Mouse (Mus musculus): Measurements from ENCODE around the gene Stag3. TPM values are rescaled to one million over a fixed set of nuclear protein-coding genes. Genes with fewer than 3 reads are reported as not detected.

Stag3 gene
- total RNA-seq (2023), result 1 to 10 TPM in 1 of 2 experiments, under 1 TPM in 1; 0.67 to 1.6 TPM

DNA sequence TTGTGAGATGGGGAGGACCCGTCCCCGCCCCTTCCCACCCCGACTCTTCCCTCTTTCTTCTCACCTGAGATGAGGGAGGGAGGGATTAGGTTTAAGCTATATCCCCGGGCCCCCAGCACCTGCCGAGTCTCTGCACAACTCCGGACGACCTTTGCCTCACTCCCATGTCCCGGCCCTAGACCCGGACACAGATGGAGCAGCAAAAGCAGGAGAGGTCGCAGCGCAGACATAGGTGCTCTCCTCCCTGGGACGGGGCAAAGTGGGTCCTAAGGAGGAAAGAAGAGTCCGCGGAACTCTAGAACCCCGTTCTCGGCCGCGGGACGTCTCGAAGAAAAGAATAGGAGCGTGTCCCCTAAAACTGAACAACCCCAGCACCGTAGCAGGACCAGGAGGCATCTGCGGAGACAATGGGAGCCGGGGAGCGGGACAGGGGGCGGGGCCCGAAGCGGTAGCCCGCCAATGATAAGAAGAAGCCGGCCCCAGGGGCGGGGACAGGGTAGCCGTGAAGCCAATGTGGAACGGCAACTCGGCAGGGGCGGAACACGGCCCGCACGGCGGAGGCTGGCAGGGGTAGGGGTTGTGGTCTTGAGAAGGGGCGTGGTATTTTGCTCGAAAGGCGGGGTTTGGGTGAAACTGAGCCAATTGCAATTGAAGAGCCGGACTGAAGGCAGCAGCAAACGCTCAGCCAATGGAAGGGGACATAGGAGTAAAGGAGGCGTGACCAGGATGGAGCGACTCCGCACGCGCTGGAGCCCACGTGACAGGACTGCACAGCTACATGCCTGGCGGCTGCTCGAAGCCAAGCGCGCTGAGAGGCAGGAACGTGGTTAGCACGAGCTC, at the start of gene Stag3, which contains the start of the genes Gm43720 and Gpc2:
Gene Stag3 (plus strand): TSS at position 656 of the 840 bp plus-strand sequence.
Gene Gm43720 (minus strand): TSS at position 374 of the 840 bp plus-strand sequence.
Gene Gpc2 (minus strand): TSS at position 421 of the 840 bp plus-strand sequence.

DNA sequence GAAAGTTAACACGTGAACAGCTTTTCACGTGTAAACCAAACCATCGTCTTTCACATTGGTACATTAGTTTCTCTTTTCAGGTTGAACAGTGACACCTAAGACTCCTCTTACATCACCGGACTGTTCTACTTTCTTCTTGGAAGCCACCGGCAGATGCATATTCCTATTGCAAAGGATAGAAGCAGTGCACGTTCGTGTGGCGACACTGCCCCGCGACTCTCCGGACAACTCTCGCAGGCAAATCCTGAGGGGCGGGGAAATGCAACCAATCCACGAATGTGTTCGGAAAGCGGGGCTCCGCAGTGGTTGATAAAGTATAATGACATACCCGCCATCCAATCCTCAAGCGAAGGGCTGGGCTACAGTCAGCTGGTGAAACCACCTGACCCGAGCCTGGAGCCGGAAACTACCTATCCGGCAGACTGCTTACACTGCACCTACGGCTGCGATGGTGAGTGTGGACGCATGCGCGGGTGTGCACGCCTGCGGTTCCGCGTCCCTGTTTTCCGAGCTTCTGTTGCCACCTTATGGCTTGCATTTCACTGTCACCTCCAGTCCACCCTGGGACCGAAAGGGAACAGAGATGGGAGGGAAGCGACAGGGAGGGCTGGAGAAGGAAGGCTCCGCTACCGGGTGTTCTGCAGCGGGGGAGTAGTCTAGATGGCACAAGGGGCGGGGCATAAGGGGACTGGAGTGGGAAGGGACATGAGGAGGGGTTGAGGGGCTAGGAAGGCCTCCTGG, 24.5 kb upstream of the Stag3 start, which contains the start of gene Lamtor4:
Gene Lamtor4 (plus strand): TSS at position 130 of the 741 bp plus-strand sequence.

DNA sequence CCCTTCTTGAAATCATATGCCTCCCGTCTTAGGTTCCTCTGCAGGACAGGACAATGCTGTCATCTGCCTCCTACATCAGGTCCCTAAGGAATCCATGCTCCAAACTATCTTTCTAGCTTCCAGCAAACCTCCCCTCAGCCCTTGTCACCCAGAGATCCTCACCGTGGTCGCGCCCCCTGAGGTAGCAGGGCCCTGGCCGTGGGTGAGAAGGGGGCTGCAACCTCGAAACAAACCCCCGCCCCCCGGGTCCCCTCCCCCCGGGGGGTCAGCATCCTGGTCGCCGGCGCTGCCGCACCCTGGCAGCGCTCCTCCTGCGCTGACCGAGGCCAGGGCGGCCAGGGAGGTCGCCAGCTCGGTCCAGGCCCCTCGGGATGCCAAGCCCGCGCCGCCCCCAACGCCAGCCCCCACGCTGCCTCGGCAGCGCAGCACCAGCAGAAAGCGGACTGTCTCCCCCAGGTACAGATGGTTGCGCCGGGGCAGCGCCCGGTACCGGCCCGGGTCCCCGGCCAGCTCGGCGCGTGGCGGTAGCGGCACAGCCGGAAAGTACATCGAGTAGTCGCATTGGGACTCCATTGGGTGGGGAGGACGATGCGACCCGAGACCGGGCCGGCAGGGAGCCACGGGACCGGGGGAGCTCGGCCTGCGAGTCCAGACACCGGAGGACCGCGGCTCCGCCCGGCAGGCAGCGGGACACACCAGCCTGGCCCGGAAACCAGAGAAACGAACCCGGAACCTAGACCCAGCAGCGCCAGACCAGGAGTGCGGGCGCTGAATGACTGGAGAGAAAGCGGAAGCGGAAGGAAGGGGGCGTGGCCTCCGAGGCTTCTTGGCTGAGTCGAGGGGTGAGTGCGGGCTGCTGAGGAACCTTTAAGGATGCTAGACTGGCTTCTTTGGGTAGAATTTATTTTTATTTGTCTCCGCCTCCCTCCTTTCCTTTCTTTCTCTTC, 16.5 kb upstream of the Stag3 start, which contains the start of gene BC037034:
Gene BC037034 (minus strand): TSS at position 774 of the 947 bp plus-strand sequence.

DNA sequence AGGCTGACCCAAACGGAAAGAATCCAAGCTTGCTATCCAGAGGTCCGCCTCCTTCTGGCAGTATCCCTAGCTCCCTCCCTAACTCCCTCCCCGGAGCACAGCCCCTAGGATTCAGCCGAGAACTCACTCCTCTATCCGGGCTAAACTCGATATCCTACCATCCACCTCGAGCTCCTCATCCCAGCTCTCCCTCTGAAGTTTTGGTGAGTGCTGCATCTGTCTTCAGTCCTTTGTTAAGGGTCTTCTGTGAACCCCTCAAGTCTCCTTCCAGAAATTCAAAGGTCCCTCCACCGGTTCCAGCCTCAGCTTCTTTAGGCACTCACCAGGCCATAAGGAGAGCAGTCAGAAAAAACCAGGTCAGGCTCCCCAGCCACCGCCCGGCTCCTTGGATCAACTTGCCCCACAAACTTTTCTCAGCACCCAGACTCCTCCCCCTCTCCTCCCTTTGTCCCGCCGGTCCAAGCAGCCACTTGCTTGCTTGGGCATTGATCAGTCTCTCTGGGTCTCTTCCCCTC, 7.6 kb upstream of the Stag3 start, which contains the start of gene Gal3st4:
Gene Gal3st4 (minus strand): TSS at position 432 of the 515 bp plus-strand sequence.

DNA sequence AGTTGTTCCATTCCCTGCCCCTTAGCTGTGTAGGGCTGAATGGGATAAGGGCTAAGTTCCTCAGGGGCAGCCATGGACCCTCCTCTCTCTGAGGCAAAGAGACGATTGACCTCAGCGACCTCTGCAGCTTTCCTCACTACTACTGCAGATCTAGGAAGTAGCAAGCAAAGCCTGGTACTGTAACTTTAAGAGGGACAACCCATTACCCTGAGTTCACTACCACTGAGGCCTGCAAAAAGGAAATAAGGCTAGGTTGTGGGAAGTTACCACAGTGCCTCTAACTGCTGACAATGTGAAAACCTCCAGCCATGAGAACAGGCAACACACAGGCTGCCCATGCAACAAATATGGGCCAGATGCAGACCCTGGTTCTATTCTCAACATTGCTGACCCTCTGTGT, 61.6 kb downstream of the Stag3 start, which contains the start of gene Pvrig:
Gene Pvrig (plus strand): TSS at position 301 of the 400 bp plus-strand sequence.

Other genes starting within 250 kb of the Stag3 start
- not detected for gene Smok3c, start 227.0 kb upstream of the Stag3 start, total RNA-seq (2023)
- 10 to 100 TPM; 11.2 to 12.3 TPM for gene Zkscan1, start 195.2 kb upstream of the Stag3 start, total RNA-seq (2023)
- 1 to 10 TPM; 7.0 to 7.9 TPM for gene Zscan21, start 163.3 kb upstream of the Stag3 start, total RNA-seq (2023)
- gene Zfp113, start 124.5 kb upstream of the Stag3 start, total RNA-seq (2023), result 1 to 10 TPM; 2.5 to 3.6 TPM
- gene Cops6, start 119.2 kb upstream of the Stag3 start, total RNA-seq (2023), result 10 to 100 TPM; 45.2 to 52.4 TPM
- 10 to 100 TPM; 44.6 to 51.6 TPM for gene Ap4m1, start 108.2 kb upstream of the Stag3 start, total RNA-seq (2023)
- 10 to 100 TPM; 22.7 to 24.9 TPM for gene Mcm7, start 107.8 kb upstream of the Stag3 start, total RNA-seq (2023)
- gene Taf6, start 92.8 kb upstream of the Stag3 start, total RNA-seq (2023), result 10 to 100 TPM; 22.3 to 23.2 TPM
- 10 to 100 TPM; 12.7 to 16.3 TPM for gene Cnpy4, start 92.8 kb upstream of the Stag3 start, total RNA-seq (2023)
- 1 to 10 TPM; 3.1 to 4.2 TPM for gene Mblac1, start 85.9 kb upstream of the Stag3 start, total RNA-seq (2023)
- 1 to 10 TPM; 6.4 to 8.4 TPM for gene Nxpe5, start 54.3 kb upstream of the Stag3 start, total RNA-seq (2023)
- gene Lamtor4, start 24.8 kb upstream of the Stag3 start, total RNA-seq (2023), result 10 to 100 TPM; 77.4 to 83.2 TPM
- gene BC037034, start 16.2 kb upstream of the Stag3 start, total RNA-seq (2023), result 10 to 100 TPM; 54.7 to 72.0 TPM
- gene Gal3st4, start 7.4 kb upstream of the Stag3 start, total RNA-seq (2023), result under 1 TPM in 1 of 2 experiments, not detected in 1; 0.30 TPM
- gene Gm43720, start 282 bp upstream of the Stag3 start, total RNA-seq (2023), result not detected
- gene Gpc2, start 235 bp upstream of the Stag3 start, total RNA-seq (2023), result 1 to 10 TPM; 2.0 to 2.5 TPM
- 10 to 100 TPM in 1 of 2 experiments, 1 to 10 TPM in 1; 8.9 to 11.7 TPM for gene Pvrig, start 61.7 kb downstream of the Stag3 start, total RNA-seq (2023)
- gene Zfp157, start 161.2 kb downstream of the Stag3 start, total RNA-seq (2023), result 10 to 100 TPM in 1 of 2 experiments, 1 to 10 TPM in 1; 9.4 to 10.1 TPM